Mouse (Mus musculus): ENCODE results near the gene Gigyf2. TPM values are rescaled to one million over a fixed set of nuclear protein-coding genes. Genes with fewer than 3 reads are reported as not detected.
A peak's percentile ranks its signal among the peaks of the same experiment; 100 is the strongest.

Gene Gigyf2
- polyA plus RNA-seq, 1 experiment from 2014 or later = 46.1 TPM

- peaks cover 13% of the 10 kb centered on the region for H3K4me1 ChIP-seq (replicated peaks)
- peaks cover 37% of the 10 kb centered on the region for H3K27me3 ChIP-seq (ENCODE audit: insufficient read depth, poor library complexity, severe bottlenecking)
- H3K36me3 ChIP-seq = no peaks in the 10 kb centered on the region
- H3K27ac ChIP-seq = no peak overlapping the region
- 80% methylated on average over 7 of the region's 7 CpGs for WGBS
- no peaks in the 10 kb centered on the region for H3K9me3 ChIP-seq
- DNase-seq (ENCODE audit: low spot score) = no peak
- no peak overlapping the region for H3K4me3 ChIP-seq
These were observed 145.1 kb downstream of the Gigyf2 start for GRCm38 (mm10) chr1:87471914-87472313.

GRCm38 (mm10) chr1:87472576-87472975 is 145.8 kb downstream of the Gigyf2 start:
- Histone ChIP-seq H3K27ac (no peak overlapping the region), H3K4me1 (replicated peaks) (peaks cover 13% of the 10 kb centered on the region), H3K9me3 (no peaks in the 10 kb centered on the region), H3K4me3 (no peak overlapping the region), H3K36me3 (no peaks in the 10 kb centered on the region), H3K27me3 (ENCODE audit: insufficient read depth, poor library complexity, severe bottlenecking) (peaks cover 43% of the 10 kb centered on the region)
- WGBS = 83% methylated on average over 7 of the region's 7 CpGs
- DNase-seq (ENCODE audit: low spot score) = no peak

- no peaks in the 10 kb centered on the region for H3K36me3 ChIP-seq
- 2% methylated on average over 42 of the region's 42 CpGs for whole genome bisulfite sequencing
- peak overlapping the region; percentile 56 for H3K4me3 ChIP-seq
- H3K4me1 ChIP-seq (replicated peaks) = peaks cover 13% of the 10 kb centered on the region
- peaks cover 45% of the 10 kb centered on the region for H3K27me3 ChIP-seq (ENCODE audit: insufficient read depth, poor library complexity, severe bottlenecking)
- peak overlapping the region; percentile 79 for H3K27ac ChIP-seq
- no peaks in the 10 kb centered on the region for H3K9me3 ChIP-seq
- peak; percentile 17 for DNase-seq (ENCODE audit: low spot score)
These were observed 148.5 kb downstream of the Gigyf2 start for GRCm38 (mm10) chr1:87475076-87475895.

GRCm38 (mm10) chr1:87482546-87482945 is 155.7 kb downstream of the Gigyf2 start:
- no peak overlapping the region for H3K4me3 ChIP-seq
- H3K4me1 ChIP-seq (replicated peaks) = no peaks in the 10 kb centered on the region
- H3K27me3 ChIP-seq (ENCODE audit: insufficient read depth, poor library complexity, severe bottlenecking) = peaks cover 2% of the 10 kb centered on the region; the same call in 1 of the 2 replicates
- DNase-seq (ENCODE audit: low spot score) = no peak
- WGBS = 90% methylated on average over 4 of the region's 4 CpGs
- no peak overlapping the region for H3K27ac ChIP-seq
- H3K36me3 ChIP-seq = no peaks in the 10 kb centered on the region
- no peaks in the 10 kb centered on the region for H3K9me3 ChIP-seq

GRCm38 (mm10) chr1:87486386-87486785 is 159.6 kb downstream of the Gigyf2 start:
- Histone ChIP-seq H3K36me3 (no peaks in the 10 kb centered on the region), H3K27me3 (ENCODE audit: insufficient read depth, poor library complexity, severe bottlenecking) (no peaks in the 10 kb centered on the region), H3K4me3 (no peak overlapping the region), H3K4me1 (replicated peaks) (no peaks in the 10 kb centered on the region), H3K9me3 (no peaks in the 10 kb centered on the region), H3K27ac (no peak overlapping the region)
- 87% methylated on average over 6 of the region's 6 CpGs for WGBS
- no peak for DNase-seq (ENCODE audit: low spot score)

GRCm38 (mm10) chr1:87492285-87492684 is 165.5 kb downstream of the Gigyf2 start:
- H3K27ac ChIP-seq = no peak overlapping the region
- H3K4me3 ChIP-seq = no peak overlapping the region
- no peaks in the 10 kb centered on the region for H3K4me1 ChIP-seq (replicated peaks)
- 90% methylated on average over 3 of the region's 3 CpGs for WGBS
- no peaks in the 10 kb centered on the region for H3K9me3 ChIP-seq
- H3K36me3 ChIP-seq = no peaks in the 10 kb centered on the region
- no peak for DNase-seq (ENCODE audit: low spot score)
- no peaks in the 10 kb centered on the region for H3K27me3 ChIP-seq (ENCODE audit: insufficient read depth, poor library complexity, severe bottlenecking)

- no peaks in the 10 kb centered on the region for H3K36me3 ChIP-seq
- H3K4me1 ChIP-seq (replicated peaks) = no peaks in the 10 kb centered on the region
- no peak for DNase-seq (ENCODE audit: low spot score)
- H3K27me3 ChIP-seq (ENCODE audit: insufficient read depth, poor library complexity, severe bottlenecking) = no peaks in the 10 kb centered on the region
- WGBS = 73% methylated on average over 4 of the region's 4 CpGs
- no peak overlapping the region for H3K27ac ChIP-seq
- H3K4me3 ChIP-seq = no peak overlapping the region
- no peaks in the 10 kb centered on the region for H3K9me3 ChIP-seq
These were observed 166.7 kb downstream of the Gigyf2 start for GRCm38 (mm10) chr1:87493542-87493941.

Other genes starting within 250 kb of the Gigyf2 start
- not detected in 2 replicates for gene Alppl2, start 237.1 kb upstream of the Gigyf2 start, polyA plus RNA-seq (2016; fragmentation: Nextera tagmentation; extraction: Ambion mirVana)
- gene Alpi, start 225.4 kb upstream of the Gigyf2 start, polyA plus RNA-seq (2016; fragmentation: Nextera tagmentation; extraction: Ambion mirVana) = not detected in 2 replicates
- not detected in 2 replicates for gene Akp3, start 202.0 kb upstream of the Gigyf2 start, polyA plus RNA-seq (2016; fragmentation: Nextera tagmentation; extraction: Ambion mirVana)
- gene Ecel1, start 170.5 kb upstream of the Gigyf2 start, polyA plus RNA-seq (2016; fragmentation: Nextera tagmentation; extraction: Ambion mirVana) = 5.4 and 21.9 TPM in 2 replicates
- gene Prss56, start 143.7 kb upstream of the Gigyf2 start, polyA plus RNA-seq (2016; fragmentation: Nextera tagmentation; extraction: Ambion mirVana) = 0.34 and 5.8 TPM in 2 replicates
- 0.10 TPM in 1 of 2 replicates, not detected in the other for gene Chrnd, start 136.4 kb upstream of the Gigyf2 start, polyA plus RNA-seq (2016; fragmentation: Nextera tagmentation; extraction: Ambion mirVana)
- 0.37 and 1.3 TPM in 2 replicates for gene Chrng, start 122.3 kb upstream of the Gigyf2 start, polyA plus RNA-seq (2016; fragmentation: Nextera tagmentation; extraction: Ambion mirVana)
- gene Eif4e2, start 113.1 kb upstream of the Gigyf2 start, polyA plus RNA-seq (2016; fragmentation: Nextera tagmentation; extraction: Ambion mirVana) = 172 and 173 TPM in 2 replicates
- gene Efhd1, start 62.6 kb upstream of the Gigyf2 start, polyA plus RNA-seq (2016; fragmentation: Nextera tagmentation; extraction: Ambion mirVana) = 0.14 and 0.49 TPM in 2 replicates
- gene Kcnj13, start 67.7 kb downstream of the Gigyf2 start, polyA plus RNA-seq (2016; fragmentation: Nextera tagmentation; extraction: Ambion mirVana) = 1.1 and 5.0 TPM in 2 replicates
- gene Snorc, start 143.3 kb downstream of the Gigyf2 start, polyA plus RNA-seq (2016; fragmentation: Nextera tagmentation; extraction: Ambion mirVana) = not detected in 2 replicates
- gene Neu2, start 182.9 kb downstream of the Gigyf2 start, polyA plus RNA-seq (2016; fragmentation: Nextera tagmentation; extraction: Ambion mirVana) = not detected in 2 replicates
- gene Ngef, start 246.9 kb downstream of the Gigyf2 start, polyA plus RNA-seq (2016; fragmentation: Nextera tagmentation; extraction: Ambion mirVana) = 3.3 and 5.0 TPM in 2 replicates

Measured in hindbrain, embryonic 10.5 days (tissue).